Mouse (Mus musculus): ENCODE measurements around the gene Ebf4. TPM values are rescaled to one million over a fixed set of nuclear protein-coding genes. Genes with fewer than 3 reads are reported as not detected.
"Not testable (repeated sequence)": the region's sequence is repeated elsewhere in the genome, so short reads cannot be mapped to it uniquely, and the experiment has no call there.

The Ebf4 gene
- polyA plus RNA-seq, 1 experiment: 2.8 TPM

GRCm38 (mm10) chr2:130295331-130296133 lies 563 bp downstream of the Ebf4 start:
- DNase-seq (ENCODE audit: low read depth): no peak

- no peak for DNase-seq (ENCODE audit: low read depth)
Measured at GRCm38 (mm10) chr2:130296134-130296745, 1.3 kb downstream of the Ebf4 start.

- DNase-seq (ENCODE audit: low read depth): no peak
Measured at GRCm38 (mm10) chr2:130297580-130297979, 2.6 kb downstream of the Ebf4 start.

- DNase-seq (ENCODE audit: low read depth): no peak
Measured at GRCm38 (mm10) chr2:130303014-130303413, 8.0 kb downstream of the Ebf4 start.

- DNase-seq (ENCODE audit: low read depth): no peak
Measured at GRCm38 (mm10) chr2:130327057-130327456, 32.1 kb downstream of the Ebf4 start.

GRCm38 (mm10) chr2:130329502-130329901 lies 34.5 kb downstream of the Ebf4 start:
- DNase-seq (ENCODE audit: low read depth): no peak

GRCm38 (mm10) chr2:130335112-130335511 lies 40.1 kb downstream of the Ebf4 start:
- no peak for DNase-seq (ENCODE audit: low read depth)

- no peak for DNase-seq (ENCODE audit: low read depth)
Measured at GRCm38 (mm10) chr2:130340464-130341219, 45.7 kb downstream of the Ebf4 start.

GRCm38 (mm10) chr2:130341220-130341580 lies 46.2 kb downstream of the Ebf4 start:
- no peak for DNase-seq (ENCODE audit: low read depth)

- DNase-seq (ENCODE audit: low read depth): no peak
Measured at GRCm38 (mm10) chr2:130350376-130350775, 55.4 kb downstream of the Ebf4 start.

GRCm38 (mm10) chr2:130351758-130352339 lies 56.9 kb downstream of the Ebf4 start:
- DNase-seq (ENCODE audit: low read depth): no peak

- no peak for DNase-seq (ENCODE audit: low read depth)
Measured at GRCm38 (mm10) chr2:130353411-130353810, 58.4 kb downstream of the Ebf4 start.

- no peak for DNase-seq (ENCODE audit: low read depth)
Measured at GRCm38 (mm10) chr2:130353889-130354288, 58.9 kb downstream of the Ebf4 start.

GRCm38 (mm10) chr2:130357551-130357950 lies 62.6 kb downstream of the Ebf4 start:
- DNase-seq (ENCODE audit: low read depth): no peak

GRCm38 (mm10) chr2:130358852-130359251 lies 63.9 kb downstream of the Ebf4 start:
- no peak for DNase-seq (ENCODE audit: low read depth)

- no peak for DNase-seq (ENCODE audit: low read depth)
Measured at GRCm38 (mm10) chr2:130362511-130363026, 67.6 kb downstream of the Ebf4 start.

GRCm38 (mm10) chr2:130365211-130366094 lies 70.5 kb downstream of the Ebf4 start:
- no peak for DNase-seq (ENCODE audit: low read depth)

GRCm38 (mm10) chr2:130367386-130367785 lies 72.4 kb downstream of the Ebf4 start:
- DNase-seq (ENCODE audit: low read depth): peak; percentile 66

- DNase-seq (ENCODE audit: low read depth): not testable (repeated sequence)
Measured at GRCm38 (mm10) chr2:130373026-130373425, 78.1 kb downstream of the Ebf4 start.

GRCm38 (mm10) chr2:130374951-130375350 lies 80.0 kb downstream of the Ebf4 start:
- peak; percentile 69 for DNase-seq (ENCODE audit: low read depth)

- DNase-seq (ENCODE audit: low read depth): no peak
Measured at GRCm38 (mm10) chr2:130383205-130383604, 88.2 kb downstream of the Ebf4 start.

Measured in gonadal fat pad, adult 2 months (tissue).